Mouse (Mus musculus) kidney, postnatal 14 days (tissue): ENCODE results near the gene Hoxc4.

Experiments
- DNase-seq: peaks from one replicate; pipeline ENCODE4 v3.0.0; 2022; ENCODE audit warnings: mixed read lengths

The Hoxc4 gene

DNA sequence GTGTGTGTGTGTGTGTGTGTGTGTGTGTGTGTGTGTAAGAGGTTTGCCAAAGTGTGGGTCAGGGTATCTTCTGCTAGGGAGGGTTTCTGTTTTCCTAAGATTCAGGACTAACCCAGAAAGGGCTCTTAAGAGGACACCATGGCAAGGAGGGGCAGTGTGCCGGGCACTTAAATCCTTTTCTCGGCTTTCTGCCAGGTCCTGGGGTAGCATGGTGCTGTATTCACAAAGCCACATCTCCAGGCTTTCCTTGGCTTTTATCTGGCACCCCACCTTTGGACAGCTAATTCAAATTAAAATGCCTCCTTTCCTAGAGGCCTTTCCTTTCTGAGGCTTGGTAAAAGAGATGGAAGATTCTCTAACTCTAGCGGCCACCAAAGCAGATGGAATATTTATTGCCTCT lies 20.9 kb downstream of the Hoxc4 start:
- no peak for DNase-seq

DNA sequence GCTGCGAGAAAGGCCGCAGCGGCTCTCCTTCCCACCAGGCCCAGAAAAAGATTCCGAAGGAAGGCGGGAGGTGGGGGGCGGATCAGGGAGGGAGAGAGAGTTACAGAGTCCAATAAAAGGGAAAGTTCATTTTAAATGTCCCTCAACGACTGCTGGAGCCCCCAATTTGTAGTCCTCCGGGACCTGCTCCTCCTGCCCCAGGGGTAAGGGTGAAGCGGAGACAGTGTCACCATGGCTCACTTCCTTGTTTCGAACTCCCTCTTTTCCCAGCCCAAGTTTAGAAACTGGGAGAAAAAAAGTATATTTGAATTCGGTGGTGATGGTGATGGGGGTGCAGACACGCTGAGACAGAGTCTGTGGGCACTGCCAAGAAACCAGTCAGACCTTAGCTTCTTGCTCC lies 21.9 kb downstream of the Hoxc4 start:
- peak; percentile 34 for DNase-seq

DNA sequence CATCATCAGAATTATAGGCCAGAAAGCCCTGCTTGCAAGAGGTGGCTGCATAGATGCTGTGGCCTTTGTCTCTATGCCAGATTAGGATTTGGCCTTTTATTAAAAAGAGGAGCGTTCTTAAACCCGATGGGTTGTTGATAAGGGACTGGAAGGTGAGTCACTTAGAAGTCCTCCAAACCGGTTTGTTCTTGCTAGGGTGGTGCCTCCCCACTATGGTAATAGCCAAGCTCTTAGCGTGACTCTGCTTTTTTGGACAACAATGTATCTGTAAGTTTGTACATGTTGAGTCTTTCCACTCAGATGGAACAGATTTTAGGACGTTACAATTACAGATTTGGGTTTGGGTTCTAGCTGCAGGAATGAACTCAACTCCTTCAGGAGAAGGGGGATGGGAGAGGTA lies 22.9 kb downstream of the Hoxc4 start:
- DNase-seq = no peak

DNA sequence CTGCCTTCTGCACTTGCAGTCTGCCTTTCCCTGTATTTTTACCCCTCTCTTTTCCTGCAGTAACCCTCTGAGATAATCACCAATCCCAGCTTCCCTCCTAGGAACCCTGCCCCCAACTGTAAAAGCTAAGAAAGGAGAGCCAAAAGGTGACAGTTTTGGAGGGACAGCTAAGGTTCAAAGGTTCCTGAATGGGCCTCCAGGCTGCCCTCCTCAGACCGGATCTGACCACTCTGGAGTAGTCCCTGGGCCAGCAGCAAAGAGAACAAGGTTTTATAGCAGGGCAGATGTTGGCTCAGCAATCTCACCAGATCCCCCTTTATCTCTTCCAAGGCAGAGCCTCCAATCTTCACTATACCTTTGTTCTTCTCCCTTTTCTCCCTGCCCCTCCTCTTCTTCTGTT lies 23.5 kb downstream of the Hoxc4 start:
- peak; percentile 35 for DNase-seq

DNA sequence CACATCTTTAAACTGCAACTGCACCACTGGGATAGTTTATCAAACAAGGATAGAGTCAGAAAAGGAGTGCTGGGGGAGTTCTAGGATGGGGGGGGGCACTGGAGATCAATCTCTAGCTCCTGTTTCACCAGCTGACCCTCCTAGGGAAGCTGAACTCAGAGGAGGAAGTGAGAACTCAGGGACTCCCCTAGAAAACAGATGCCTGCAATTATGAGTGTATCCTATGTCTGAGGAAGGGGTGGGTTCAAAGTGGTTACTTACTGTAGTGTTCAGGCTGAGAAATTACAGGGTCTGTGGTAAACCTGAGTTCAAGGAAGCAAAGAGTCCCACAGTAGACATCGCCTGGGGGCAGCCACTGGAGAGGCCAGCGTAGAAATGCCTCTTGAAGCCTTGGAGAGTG lies 32.9 kb downstream of the Hoxc4 start:
- DNase-seq = no peak

DNA sequence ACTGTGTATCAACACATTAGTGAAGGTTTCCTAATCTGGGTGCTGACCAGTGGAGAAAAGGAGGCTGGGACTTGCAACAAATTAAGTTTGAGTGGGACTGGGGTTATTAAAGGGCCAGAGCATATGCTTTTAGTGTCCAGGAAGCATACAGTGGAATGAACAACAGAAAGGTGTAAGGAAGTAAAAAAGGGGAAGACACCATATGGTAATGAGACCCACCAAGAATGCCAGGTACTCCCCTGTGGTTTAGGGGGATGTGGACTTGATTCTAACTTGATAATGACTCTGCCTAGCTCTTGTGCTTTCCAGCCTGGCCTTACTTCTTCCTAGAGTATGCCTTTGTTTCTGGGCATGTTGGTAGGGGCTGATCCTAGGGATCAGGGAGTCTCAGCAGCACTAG lies 34.5 kb downstream of the Hoxc4 start:
- DNase-seq = no peak

DNA sequence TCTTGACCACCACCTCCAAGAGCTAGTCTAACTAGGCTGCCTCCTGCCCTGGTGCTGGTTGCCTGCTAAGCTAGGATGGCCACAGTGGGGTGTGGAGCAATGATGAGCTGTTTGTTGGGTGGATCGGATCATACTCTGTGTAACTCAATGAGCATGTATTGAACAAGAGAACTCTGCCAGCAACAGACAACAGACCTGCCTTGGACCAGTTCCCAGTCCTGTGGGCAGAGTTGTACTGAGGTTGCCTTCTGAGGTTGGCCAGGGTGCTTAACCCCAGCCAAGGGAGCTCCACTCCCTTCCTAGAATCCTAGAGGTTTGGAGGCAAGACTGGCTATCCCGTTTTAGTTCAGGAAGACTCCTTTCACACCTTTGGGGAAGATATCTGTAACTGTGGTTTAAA lies 37.7 kb downstream of the Hoxc4 start:
- peak; percentile 50 for DNase-seq

DNA sequence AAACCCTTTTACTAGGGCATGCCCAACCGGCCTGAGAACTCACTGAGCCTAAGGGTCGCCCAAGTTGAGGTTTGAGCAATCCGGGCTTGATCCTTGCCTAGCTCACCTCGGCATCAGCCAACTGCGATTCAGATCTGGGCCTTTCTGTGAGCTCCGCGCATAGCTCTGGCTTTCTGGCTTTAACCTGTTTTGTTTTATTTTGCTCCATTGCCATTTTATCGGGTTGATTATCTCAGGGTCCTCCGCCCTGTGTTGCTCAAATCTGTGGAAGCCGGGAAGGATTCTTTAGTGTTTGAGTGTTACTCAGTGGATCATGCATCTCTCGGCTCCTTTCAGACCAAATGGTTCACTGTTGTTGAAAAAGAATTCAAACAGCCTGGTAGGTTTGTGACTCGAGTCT lies 40.0 kb downstream of the Hoxc4 start:
- no peak for DNase-seq

DNA sequence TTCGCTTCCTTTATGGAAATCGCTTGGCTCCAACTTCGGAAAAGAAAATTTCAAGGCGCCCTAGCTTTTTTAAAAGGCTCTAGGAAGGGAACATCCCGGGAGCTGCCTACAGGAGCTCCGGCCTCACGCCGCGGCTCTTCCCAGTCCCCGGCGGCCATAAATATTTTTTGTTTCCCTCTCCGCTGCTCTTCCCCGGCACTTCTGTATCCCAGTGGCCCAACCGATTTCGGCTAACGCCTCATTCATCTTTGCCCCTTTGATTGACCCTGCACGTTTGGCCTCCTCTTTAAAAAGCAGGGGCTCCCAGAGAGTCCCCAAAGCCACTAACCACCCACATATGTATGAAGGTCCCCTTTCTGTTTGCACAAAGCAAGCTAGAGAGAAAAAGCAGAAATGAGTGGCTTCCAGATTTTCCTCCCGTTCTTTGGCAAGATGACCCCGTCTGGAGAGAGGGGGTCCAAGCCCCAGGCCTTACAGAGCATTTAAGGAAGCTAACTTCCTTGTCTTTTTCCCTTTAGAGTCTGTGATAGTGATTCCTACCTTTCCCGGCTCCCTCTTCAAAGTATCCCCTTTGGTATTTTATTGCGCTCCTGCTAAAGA lies 40.8 kb downstream of the Hoxc4 start:
- DNase-seq = peak; percentile 36

DNA sequence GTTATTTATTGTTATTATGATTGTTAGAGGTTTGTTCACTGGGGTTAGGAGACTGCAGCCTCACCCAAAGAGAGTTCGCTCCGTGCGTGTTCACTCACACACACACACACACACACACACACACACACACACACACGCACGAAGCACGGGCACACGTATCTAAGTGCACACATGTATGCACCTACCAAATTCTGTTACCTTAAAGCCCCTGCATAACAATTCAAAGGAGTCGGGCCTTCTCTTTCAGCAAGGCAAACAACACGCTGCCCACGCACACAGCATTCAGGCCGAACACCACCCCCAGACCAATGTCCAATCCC lies 41.2 kb downstream of the Hoxc4 start:
- no peak for DNase-seq

DNA sequence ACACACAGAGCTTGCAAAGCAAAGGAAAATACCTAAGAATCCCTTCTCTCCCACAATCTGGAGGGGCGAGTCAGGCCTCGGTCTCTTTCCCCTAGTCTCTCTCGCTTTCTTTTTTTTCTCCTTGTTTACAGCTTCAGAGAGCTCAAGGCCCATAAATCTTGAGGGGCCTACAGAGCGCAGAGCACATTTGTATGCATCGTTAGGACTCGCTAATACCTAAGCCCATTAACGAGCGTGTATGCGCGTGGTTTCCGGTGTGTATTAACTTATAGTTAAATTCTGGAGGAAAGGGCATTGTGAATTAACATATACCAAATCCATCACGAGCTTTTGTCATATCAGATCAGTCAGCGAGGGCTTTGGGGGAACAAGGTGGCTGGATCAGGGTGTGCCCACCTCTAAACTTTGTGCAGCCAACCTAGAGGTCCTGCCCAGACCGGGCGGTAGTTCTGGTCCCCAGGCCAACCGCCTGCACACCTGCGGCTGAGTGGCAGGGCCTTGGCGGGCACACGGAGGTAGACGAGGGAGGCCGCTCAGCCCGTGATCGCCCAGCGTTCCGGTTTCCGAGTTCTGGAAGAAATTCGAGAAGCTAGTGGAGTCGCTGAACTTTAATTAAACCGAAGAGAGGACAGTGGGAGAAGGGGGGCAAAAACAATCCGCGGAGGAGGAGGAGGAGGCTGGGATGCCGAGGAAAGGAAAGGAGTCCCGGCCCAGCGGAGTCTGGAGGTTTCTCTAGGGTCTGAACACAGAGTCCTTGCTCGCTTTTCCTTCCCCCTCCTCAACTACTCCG lies 41.8 kb downstream of the Hoxc4 start:
- peak; percentile 85 for DNase-seq

DNA sequence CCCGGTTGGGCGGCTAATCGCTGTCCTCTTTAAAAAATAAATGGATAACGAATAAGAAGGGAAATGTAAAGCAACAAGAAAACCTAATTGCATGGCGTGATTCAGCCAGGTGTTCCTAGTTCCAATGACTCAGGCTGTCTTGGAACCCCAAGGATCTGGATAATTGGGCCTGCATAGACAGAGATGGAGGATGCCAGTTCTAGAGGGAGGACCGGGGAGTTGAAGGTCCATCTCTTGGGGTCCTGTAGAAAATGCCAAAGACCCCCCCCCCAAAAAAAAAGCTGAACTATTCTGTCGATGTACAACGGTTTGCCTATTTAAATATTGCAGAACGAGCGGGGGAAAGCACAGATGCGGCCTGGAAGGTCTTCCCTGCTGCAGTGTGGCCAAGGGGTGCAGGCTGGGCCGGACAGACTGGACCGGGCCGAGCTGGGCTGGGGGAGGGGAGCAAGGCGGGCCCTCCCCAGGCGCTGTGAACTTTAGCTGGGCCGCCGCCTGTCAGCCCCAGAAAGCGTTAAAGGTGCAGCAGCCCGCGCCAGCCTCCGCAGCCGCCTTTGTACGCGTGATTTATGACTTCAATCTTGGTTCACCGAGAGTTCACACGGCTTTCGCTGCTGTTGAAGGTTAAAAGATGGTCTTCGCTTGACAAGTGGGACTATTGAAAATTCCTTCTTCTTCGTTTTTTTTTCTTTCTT lies 42.5 kb downstream of the Hoxc4 start:
- DNase-seq = peak; percentile 83

DNA sequence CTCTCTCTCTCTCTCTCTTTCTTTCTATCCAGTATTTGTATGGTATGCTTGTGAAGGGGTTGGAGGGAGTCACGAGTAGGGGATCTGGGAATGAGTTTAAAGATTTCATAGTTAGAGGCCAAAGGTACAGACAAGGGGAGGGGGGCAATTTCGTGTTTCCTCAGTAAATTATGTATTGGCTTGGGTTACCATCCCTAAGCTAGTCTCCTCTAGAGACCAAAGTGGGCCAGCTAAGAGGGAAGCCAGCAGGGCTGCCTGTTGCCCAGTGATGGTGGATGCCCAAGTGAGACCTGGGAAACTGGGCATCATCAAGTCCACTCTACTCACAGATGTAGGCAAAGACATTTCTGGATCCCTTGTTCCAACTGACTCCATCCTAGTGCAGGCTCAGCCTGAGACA lies 43.3 kb downstream of the Hoxc4 start:
- no peak for DNase-seq

DNA sequence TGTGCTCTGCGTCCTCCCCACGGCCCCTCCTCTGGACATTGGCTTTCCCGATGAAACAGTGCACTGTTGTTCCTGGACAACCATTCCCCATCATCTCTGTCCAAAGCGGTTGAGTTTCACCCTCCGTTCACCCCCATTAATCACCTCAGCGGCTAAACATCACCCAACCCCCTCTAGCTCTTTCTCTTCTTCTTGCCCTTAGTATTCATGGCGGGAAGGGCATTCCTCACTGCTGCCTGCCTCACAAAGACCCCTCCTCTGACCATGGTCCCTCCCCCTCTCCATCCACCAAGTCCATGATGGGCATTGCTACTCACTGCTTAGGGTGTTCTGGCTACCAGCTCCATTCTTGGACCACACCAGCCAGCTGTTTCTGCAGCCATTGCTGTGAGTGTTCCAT lies 46.9 kb downstream of the Hoxc4 start:
- DNase-seq = no peak

DNA sequence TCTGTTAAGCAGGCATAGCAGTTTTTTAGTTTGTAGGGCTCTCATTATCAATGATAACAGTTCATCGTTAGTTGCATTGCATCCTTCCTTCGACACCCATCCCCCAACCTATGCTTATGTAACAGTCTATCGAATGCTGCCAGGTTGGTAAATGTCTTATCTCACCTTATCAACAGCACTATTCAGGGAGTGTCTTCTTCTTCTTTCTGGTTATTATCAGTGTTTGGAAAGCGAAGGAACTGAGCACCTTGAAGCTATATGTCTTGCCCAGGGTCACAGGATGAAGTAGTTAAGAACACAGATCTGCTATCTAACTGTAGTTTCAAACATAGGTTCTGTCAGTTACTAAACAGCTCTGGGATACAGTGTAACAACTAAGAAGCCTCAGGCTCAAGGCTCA lies 49.0 kb downstream of the Hoxc4 start:
- DNase-seq = no peak

DNA sequence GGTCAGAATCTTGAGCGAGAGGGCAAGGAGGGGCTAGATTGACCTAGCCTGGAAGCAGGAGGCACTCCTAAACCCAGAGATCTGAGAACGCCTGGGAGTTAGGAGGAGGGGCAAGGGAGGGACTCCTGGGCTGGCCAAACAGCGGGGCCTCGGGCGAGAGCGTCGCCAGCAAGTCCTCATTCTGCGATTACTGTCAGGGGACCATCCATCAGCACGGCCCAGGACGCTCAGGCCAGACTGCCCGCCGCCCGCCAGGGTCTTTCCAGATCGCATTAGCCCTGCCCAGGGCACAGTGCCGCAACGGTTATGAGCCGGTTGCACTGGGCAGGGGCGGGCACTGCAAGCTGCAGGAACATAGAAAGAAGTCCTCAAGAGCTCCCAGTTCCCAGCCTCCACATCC lies 50.4 kb downstream of the Hoxc4 start:
- peak; percentile 32 for DNase-seq

DNA sequence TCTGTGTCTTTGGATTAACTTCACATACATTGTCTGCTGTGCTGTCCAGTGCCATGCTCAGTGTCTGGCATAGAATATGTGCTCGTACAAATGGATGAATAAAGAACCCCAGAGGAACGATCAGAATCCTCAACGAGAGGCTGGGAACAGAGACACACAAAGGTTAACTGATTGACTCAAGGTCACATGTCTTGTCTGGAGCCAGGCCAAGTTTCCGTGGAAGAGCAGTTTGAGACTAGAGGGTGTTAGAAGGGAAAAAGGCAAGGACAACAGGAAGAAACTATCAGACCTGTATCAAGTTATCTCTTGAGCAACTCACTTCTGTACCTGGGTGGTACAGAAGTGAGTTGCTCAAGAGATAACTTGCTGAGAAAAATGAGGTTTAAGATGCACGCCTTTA lies 52.5 kb downstream of the Hoxc4 start:
- peak; percentile 70 for DNase-seq

DNA sequence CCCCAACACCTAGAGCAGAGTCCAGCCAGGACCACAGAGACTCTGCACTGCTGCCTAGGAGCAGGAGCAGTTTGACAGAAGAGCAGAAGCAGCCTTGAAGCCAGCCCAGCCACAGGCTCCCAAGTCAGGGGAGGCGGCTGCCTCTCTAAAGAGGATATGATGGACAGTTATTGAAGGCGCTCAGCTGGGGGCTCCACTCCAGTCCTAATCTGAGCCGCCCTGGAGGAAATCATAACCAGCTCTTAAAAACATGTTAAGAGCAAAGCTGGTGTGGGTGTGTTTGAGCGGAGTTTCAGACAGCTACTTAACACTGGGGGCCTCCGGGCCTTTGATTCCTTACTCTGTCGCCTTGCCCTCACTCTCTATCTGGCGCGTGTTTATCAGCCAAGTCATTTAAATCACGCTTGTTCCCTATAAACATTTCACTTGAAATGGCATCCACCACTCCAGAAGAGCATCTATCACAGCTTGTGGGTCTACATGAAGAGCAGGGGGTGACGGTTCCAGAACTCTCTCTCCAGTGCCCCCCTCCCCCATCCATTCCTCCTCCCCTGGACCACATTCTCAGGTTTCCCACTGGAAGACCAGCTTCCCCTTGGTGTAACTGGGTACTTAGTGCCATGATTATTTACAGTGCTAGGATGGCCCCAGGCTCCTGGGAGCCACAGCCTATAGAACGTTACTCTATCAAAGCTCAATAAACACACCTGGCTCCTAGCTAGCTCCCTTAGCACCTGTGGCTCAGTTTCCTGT lies 56.1 kb downstream of the Hoxc4 start:
- no peak for DNase-seq

DNA sequence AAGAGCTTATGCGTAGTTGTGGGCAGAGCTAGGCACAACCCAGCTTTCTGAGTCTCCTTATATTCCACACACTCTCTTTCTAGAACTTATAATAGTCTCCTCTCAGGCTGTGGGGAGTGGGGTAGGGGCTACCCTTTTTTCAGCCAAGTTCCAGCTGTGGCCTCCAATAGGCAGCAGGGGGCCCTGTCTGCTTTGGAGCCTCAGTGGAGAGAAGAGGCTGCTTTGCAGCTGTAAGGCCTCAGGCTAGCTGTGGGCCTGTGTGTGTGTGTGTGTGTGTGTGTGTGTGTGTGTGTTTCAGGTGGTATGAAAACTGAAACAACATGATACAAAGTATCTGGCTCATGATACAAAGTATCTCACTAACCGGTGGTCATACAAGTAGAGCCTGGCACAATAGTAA lies 58.9 kb downstream of the Hoxc4 start:
- DNase-seq = no peak

DNA sequence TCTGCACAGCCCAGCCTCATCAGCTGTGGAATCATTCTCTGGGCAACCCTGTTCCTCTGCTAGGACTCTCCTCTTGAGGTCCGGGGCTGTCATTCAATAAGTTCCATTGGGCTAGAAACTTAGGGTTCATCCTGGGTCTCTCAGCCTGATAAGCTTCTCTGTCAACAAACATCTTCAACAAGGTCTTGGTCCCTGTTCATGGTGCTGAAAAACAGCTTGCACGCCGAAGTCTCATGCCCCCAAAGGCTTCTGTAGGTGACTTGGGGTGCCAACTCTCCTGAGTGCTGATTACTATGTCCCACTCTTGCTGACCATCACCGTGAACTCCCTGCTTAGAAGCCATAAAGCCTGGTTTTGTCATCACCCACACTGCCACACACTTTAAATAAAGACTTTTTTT lies 63.9 kb downstream of the Hoxc4 start:
- DNase-seq = no peak

DNA sequence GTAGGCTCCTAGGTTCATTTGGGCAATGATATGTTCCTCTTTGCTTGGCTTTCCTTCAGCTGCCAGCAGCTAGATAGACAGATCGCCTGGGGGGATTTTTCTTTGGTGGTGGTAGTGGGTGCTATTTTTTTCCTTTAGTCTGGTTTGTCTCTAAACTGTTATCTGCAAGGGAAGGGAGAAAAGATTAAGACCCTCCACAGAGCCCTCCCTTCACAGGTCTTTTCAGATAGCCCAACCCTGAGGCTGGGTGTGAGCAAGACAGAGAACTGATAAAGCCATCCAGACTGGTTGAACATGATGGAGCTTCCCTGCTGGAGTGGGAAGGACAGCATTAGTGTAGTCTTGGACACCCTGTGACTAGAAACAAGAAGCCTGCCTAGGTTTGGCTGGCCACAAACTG lies 64.9 kb downstream of the Hoxc4 start:
- DNase-seq = no peak

DNA sequence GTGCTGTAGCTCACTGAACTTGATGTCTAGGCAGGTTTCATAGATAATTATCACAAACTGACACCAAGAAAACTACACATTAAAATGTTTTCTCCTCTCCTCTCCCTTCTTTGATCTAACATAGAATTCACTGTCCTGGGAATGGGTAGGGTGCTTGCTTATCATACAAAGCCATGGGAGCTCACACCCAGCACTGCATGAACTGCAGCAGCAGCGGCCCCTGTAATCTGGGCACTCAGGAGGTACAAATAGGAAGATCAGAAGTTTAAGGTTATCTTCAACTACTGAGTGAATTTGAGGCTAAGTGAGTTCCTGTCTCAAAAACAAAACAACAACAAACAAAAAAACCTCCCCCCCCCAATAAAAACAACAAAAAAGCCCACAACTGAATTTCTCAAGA lies 66.2 kb downstream of the Hoxc4 start:
- no peak for DNase-seq

DNA sequence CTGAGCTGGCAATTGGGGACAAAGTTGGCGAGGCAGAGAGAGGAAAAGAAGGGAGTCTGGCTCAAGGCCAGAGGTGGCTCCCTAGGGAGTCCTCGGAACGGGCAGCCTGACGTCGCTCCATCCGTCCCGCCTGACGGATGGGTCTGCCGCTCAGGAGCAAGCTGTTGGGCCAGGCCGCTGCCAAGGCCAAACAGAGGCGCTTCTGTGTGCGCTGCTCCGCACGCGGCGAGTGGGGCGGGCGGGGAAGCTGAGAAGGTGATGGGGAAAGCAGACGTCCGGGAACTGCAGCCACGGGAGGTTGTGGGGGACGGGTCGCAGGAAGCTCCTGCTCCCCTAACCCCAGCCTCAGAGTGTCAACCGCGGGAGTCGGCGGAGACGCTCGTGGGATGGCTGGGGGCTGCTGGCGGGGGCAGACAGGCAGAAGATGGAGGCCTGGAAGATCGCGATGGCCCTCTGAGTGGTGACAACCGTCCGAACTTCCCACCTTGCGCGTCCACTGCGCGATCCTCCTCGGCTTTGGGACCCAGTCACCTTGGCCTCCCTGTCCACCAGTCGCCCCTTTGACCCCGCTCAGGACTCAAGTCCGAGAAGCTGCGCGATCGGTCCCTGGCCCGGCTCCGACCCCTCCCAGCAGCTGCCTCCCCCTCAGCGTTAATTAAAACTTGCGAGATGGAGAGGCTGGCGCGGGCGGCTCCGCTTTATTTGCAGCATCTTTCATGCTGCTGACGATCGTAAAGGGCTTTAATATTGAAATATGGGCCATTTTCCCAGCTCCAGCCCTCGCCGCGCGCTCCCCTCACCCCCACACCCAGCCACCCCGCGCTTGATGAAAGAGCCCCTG lies 67.3 kb downstream of the Hoxc4 start:
- DNase-seq = peak; percentile 57
